Comparison of ENCODE assay signal across 8 mouse cellular contexts in genomic region chr15:78903243-78903642, GRCm38 (mm10). TPM values are rescaled to one million over a fixed set of nuclear protein-coding genes. Genes with fewer than 3 reads are reported as not detected.
DNase-seq lines count a peak whose midpoint lies in the region; ATAC-seq and TF ChIP-seq lines count a peak whose summit lies in the region.

No protein-coding gene starts in this region.

- H3K36me3 ChIP-seq in ES-E14 (ENCODE audit: control insufficient read depth, insufficient read depth, low read length, poor library complexity, severe bottlenecking): peaks cover 30% of the 10 kb centered on the region
- peaks cover 23% of the 10 kb centered on the region for H3K36me3 ChIP-seq in heart, embryonic 16.5 days (ENCODE audit: control insufficient read depth, insufficient read depth)

- H3K4me2 ChIP-seq in heart, embryonic 16.5 days (ENCODE audit: low read depth, low read length): no peak overlapping the region

- peaks cover 0 to 18% of the 10 kb centered on the region in 2 experiments; a peak in 3 of 4 replicates for H3K4me1 ChIP-seq in ES-E14 (ENCODE audit: control insufficient read depth in 2 of 2, insufficient read depth in 2 of 2, low read length in 2 of 2, poor library complexity in 1 of 2)
- H3K4me1 ChIP-seq in embryonic fibroblast, embryonic 13.5 days (ENCODE audit: control insufficient read depth, insufficient read depth, low read length): no peaks in the 10 kb centered on the region
- H3K4me1 ChIP-seq in heart, embryonic 16.5 days (ENCODE audit: control insufficient read depth, insufficient read depth, low read length): peaks cover 24% of the 10 kb centered on the region

- no peaks in the 10 kb centered on the region for H3K27me3 ChIP-seq in heart, embryonic 16.5 days (ENCODE audit: control insufficient read depth, insufficient read depth, low read length)

- no peak for TF ChIP-seq POLR2A in embryonic fibroblast, embryonic 13.5 days (IDR thresholded peaks at IDR 0.05; ENCODE audit: low read depth, low read length)

- no peak overlapping the region for H3K27ac ChIP-seq in ES-E14 (ENCODE audit: insufficient read depth, low read depth, low read length, poor library complexity, severe bottlenecking)
- no peak overlapping the region for H3K27ac ChIP-seq in embryonic fibroblast, embryonic 13.5 days (ENCODE audit: insufficient read depth, low read length)
- no peak overlapping the region for H3K27ac ChIP-seq in heart, embryonic 16.5 days (ENCODE audit: low read length)

- TF ChIP-seq CTCF in embryonic fibroblast, embryonic 13.5 days (IDR thresholded peaks at IDR 0.05; ENCODE audit: borderline replicate concordance, insufficient read depth, low read length): peak; percentile 47; the same call in 1 of the 2 replicates

- no peak for ATAC-seq in heart, embryonic 16.5 days (replicated peaks; ENCODE audit: extremely low read depth, insufficient read depth, low FRiP score)

- no peak overlapping the region for H3K9ac ChIP-seq in ES-E14 (ENCODE audit: insufficient read depth, low read depth, low read length, poor library complexity, severe bottlenecking)
- peak overlapping the region; percentile 62 for H3K9ac ChIP-seq in heart, embryonic 16.5 days (ENCODE audit: low read length)

- peak; percentile 82 for DNase-seq in ES-E14 (ENCODE audit: low read depth, low spot score)
- DNase-seq in brain, adult 2 months (ENCODE audit: low read depth, low spot score): peak; percentile 88
- DNase-seq in layer of hippocampus, adult 18-20 months (ENCODE audit: low spot score in 2 of 2): peak; percentile 71 to 90
- peak; percentile 91 for DNase-seq in lung, postnatal 14 days
- peak; percentile 92 for DNase-seq in retina, embryonic 14.5 days (ENCODE audit: low spot score)
- peak; percentile 84 for DNase-seq in urinary bladder, postnatal 25 days (ENCODE audit: low spot score)

- H3K4me3 ChIP-seq in ES-E14 (ENCODE audit: insufficient read depth in 1 of 2, low read depth in 1 of 2, low read length in 2 of 2, poor library complexity in 1 of 2, severe bottlenecking in 1 of 2): no peak overlapping the region
- no peak overlapping the region for H3K4me3 ChIP-seq in embryonic fibroblast, embryonic 13.5 days (ENCODE audit: insufficient read depth, low read length)
- H3K4me3 ChIP-seq in heart, embryonic 16.5 days (ENCODE audit: low read length): no peak overlapping the region

- H3K9me3 ChIP-seq in ES-E14 (ENCODE audit: control insufficient read depth, insufficient read depth, low read depth, low read length): no peaks in the 10 kb centered on the region
- H3K9me3 ChIP-seq in heart, embryonic 16.5 days (replicated peaks; ENCODE audit: control insufficient read depth, low read length): no peaks in the 10 kb centered on the region

- 18% methylated on average over 2 of the region's 2 CpGs for WGBS in heart, embryonic 16.5 days

- in situ Hi-C loops in ES-E14 (cut with MboI; ENCODE audit: low sequenced_read_pairs in 2 of 2, unreplicated experiment in 2 of 2): no loop called here

TF ChIP-seq in ES-E14, 5 proteins besides CTCF, POLR2A, EP300 and RAD21:
- TF ChIP-seq ZC3H11A (IDR thresholded peaks at IDR 0.05; ENCODE audit: borderline replicate concordance, low read depth, low read length) (no peak), ZNF384 (IDR thresholded peaks at IDR 0.05; ENCODE audit: low read depth, low read length) (no peak), HCFC1 (IDR thresholded peaks at IDR 0.05; ENCODE audit: borderline replicate concordance, insufficient read depth, low read length) (no peak), CHD2 (IDR thresholded peaks at IDR 0.05; ENCODE audit: low read depth, low read length) (no peak), MAFK (IDR thresholded peaks at IDR 0.05; ENCODE audit: insufficient read depth, low read depth, low read length) (no peak)
TF ChIP-seq in ES-E14: peak in this region for 0.

RNA-seq across cellular contexts. Expression of gene Sh3bp1, which starts 3.7 kb away (rescaled TPM):
- total RNA-seq in ES-E14 (2012; rRNA removed): 10.5 and 17.3 TPM in 2 replicates
- polyA plus RNA-seq in embryonic fibroblast, embryonic 13.5 days (2011; ENCODE audit: insufficient read length, low read depth, missing spikeins): 44.1 and 47.8 TPM in 2 replicates
- 19.8 and 20.0 TPM in 2 replicates for polyA plus RNA-seq in heart, embryonic 16.5 days (2015; fragmentation: Nextera tagmentation; extraction: Ambion mirVana)
- total RNA-seq in layer of hippocampus, adult 18-20 months (2021): 10 to 100 TPM; 32.4 to 34.4 TPM

RNA-seq across cellular contexts. Expression of gene Gm49510, which starts 3.8 kb away (rescaled TPM):
- total RNA-seq in ES-E14 (2012; rRNA removed): 0.11 TPM in 1 of 2 replicates, not detected in the other
- polyA plus RNA-seq in embryonic fibroblast, embryonic 13.5 days (2011; ENCODE audit: insufficient read length, low read depth, missing spikeins): 0.61 TPM in 1 of 2 replicates, not detected in the other
- polyA plus RNA-seq in heart, embryonic 16.5 days (2015; fragmentation: Nextera tagmentation; extraction: Ambion mirVana): 0.20 and 0.41 TPM in 2 replicates
- under 1 TPM in 1 of 2 experiments, not detected in 1; 0.52 TPM for total RNA-seq in layer of hippocampus, adult 18-20 months (2021)

RNA-seq across cellular contexts. Expression of gene Pdxp, which starts 10.5 kb away (rescaled TPM):
- total RNA-seq in ES-E14 (2012; rRNA removed): 15.8 and 19.7 TPM in 2 replicates
- 3.0 and 4.2 TPM in 2 replicates for polyA plus RNA-seq in embryonic fibroblast, embryonic 13.5 days (2011; ENCODE audit: insufficient read length, low read depth, missing spikeins)
- 16.9 and 18.3 TPM in 2 replicates for polyA plus RNA-seq in heart, embryonic 16.5 days (2015; fragmentation: Nextera tagmentation; extraction: Ambion mirVana)
- 100 to 1,000 TPM; 170 to 178 TPM for total RNA-seq in layer of hippocampus, adult 18-20 months (2021)

RNA-seq across cellular contexts. Expression of gene Lgals1, which starts 23.3 kb away (rescaled TPM):
- 541 and 1,081 TPM in 2 replicates for total RNA-seq in ES-E14 (2012; rRNA removed)
- 4,027 and 4,662 TPM in 2 replicates for polyA plus RNA-seq in embryonic fibroblast, embryonic 13.5 days (2011; ENCODE audit: insufficient read length, low read depth, missing spikeins)
- polyA plus RNA-seq in heart, embryonic 16.5 days (2015; fragmentation: Nextera tagmentation; extraction: Ambion mirVana): 718 and 722 TPM in 2 replicates
- 10 to 100 TPM; 23.8 to 27.0 TPM for total RNA-seq in layer of hippocampus, adult 18-20 months (2021)

RNA-seq across cellular contexts. Expression of gene Gga1, which starts 26.3 kb away (rescaled TPM):
- 18.4 and 23.3 TPM in 2 replicates for total RNA-seq in ES-E14 (2012; rRNA removed)
- 33.1 and 33.2 TPM in 2 replicates for polyA plus RNA-seq in embryonic fibroblast, embryonic 13.5 days (2011; ENCODE audit: insufficient read length, low read depth, missing spikeins)
- 44.9 and 48.9 TPM in 2 replicates for polyA plus RNA-seq in heart, embryonic 16.5 days (2015; fragmentation: Nextera tagmentation; extraction: Ambion mirVana)
- total RNA-seq in layer of hippocampus, adult 18-20 months (2021): 10 to 100 TPM; 59.0 to 61.7 TPM
